Mouse (Mus musculus): ENCODE measurements at regions not wholly inside any gene's neighbourhood (a gene's known extent, or its start where the extent isn't known, plus 50 kb on each side); places are given as distances from the start of the nearest gene placed in this dataset.

DNA sequence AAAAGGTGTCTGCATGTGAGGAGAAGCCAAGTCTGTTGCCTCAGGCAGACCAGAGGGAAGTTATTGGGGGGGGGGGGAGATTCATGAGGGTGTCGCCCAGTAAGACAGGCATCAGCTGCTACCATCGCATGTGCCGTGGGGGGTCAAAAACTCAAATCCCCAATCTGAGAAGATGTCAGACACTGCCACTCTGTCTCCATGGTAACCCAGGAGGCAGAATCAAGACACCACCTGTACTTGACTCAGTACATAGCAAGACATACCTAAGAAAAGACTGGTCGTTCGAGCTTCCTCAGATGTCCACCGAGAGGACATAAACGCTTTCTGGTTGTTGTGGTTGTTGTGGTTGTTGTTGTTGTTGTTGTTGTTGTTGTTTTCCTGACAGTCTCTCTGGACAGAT is 418.1 kb downstream of the Plekhb2 start:
- intact Hi-C loops (cut with DNase I): no loop called here
- DNase-seq (ENCODE audit: extremely low spot score in 1 of 2, low spot score in 2 of 2): no peak

DNA sequence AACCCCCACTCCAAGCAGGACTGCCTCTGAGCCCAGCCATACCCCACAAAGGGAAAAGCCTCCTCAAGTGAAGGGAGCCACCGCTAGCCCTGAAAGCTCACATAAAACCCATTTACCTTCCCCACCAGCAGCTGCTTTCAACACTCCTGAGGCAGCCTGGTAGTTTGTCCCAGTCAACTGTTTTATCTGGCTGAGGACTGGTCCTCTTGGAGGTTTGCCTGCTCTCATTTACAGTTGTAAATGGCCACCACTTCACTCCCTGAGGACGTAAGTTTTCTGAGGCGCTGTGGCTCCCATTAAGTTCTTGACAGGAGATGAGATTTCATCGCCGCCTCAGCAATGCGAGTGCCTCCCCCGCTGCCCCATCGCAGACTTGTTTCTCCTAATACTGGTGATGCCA is 425.2 kb downstream of the Plekhb2 start:
- intact Hi-C loops (cut with DNase I): no loop called here
- DNase-seq (ENCODE audit: extremely low spot score in 1 of 2, low spot score in 2 of 2): no peak
